Mouse (Mus musculus) neural tube, embryonic 14.5 days (tissue): Measurements from ENCODE around the gene AC140267.1. TPM values are rescaled to one million over a fixed set of nuclear protein-coding genes. Genes with fewer than 3 reads are reported as not detected.

Experiments used
- ATAC-seq: fragments of 200-750 bp; cut with Nextera tagmentation; 2 replicates; pipeline ENCODE4 v1.8.0; 2017; ENCODE audit warnings: low read depth, mild to moderate bottlenecking, moderate TSS enrichment, moderate library complexity
- H3K27ac ChIP-seq: fragments of 300-500 bp; sonication (generic); 2 replicates; pipeline ENCODE4 v1.5.1; 2014; ENCODE audit warnings: low read depth, mild to moderate bottlenecking, control low read depth, low read length, moderate library complexity, mixed read lengths
- H3K27me3 ChIP-seq: fragments of 300-500 bp; sonication (generic); 2 replicates; pipeline ENCODE4 v1.6.1; 2014; ENCODE audit warnings: low read length; ENCODE audit not compliant: control insufficient read depth, insufficient read depth
- H3K36me3 ChIP-seq: fragments of 300-500 bp; sonication (generic); 2 replicates; pipeline ENCODE4 v1.6.1; 2014; ENCODE audit warnings: low read length, mixed read lengths; ENCODE audit not compliant: control insufficient read depth, insufficient read depth
- H3K4me1 ChIP-seq: fragments of 300-500 bp; sonication (generic); 2 replicates; pipeline ENCODE4 v1.6.1; 2014; ENCODE audit warnings: low read length; ENCODE audit not compliant: control insufficient read depth, insufficient read depth
- H3K4me2 ChIP-seq: fragments of 300-500 bp; sonication (generic); 2 replicates; pipeline ENCODE4 v1.6.1; 2014; ENCODE audit warnings: mild to moderate bottlenecking, low read depth, low read length, control low read depth
- H3K4me3 ChIP-seq: fragments of 300-500 bp; sonication (generic); 2 replicates; pipeline ENCODE4 v1.5.1; 2014; ENCODE audit warnings: low read depth, low read length, control low read depth, mixed read lengths
- H3K9ac ChIP-seq: fragments of 300-500 bp; sonication (generic); replicated peaks from 2 replicates; pipeline ENCODE4 v1.6.1; 2014; ENCODE audit warnings: low read depth, mild to moderate bottlenecking, control low read depth, low read length, mixed read lengths
- H3K9me3 ChIP-seq: fragments of 300-500 bp; sonication (generic); 2 replicates; pipeline ENCODE4 v1.6.1; 2016; ENCODE audit warnings: low read length; ENCODE audit not compliant: control insufficient read depth
- WGBS: fragments of 180-500 bp; shearing (Covaris S2); extraction: QIAGEN DNeasy Blood & Tissue Kit; methylation state at CpG from one replicate; pipeline ENCODE4 v1.1.7; 2014; 5-methylcytosine and 5-hydroxymethylcytosine counted together
- polyA plus RNA-seq: library from polyadenylated mRNA; unstranded; fragments of >200 nt; fragmentation: Nextera tagmentation; extraction: Ambion mirVana; gene quantifications from 2 replicates; pipeline ENCODE4 v1.2.1, GENCODE M21; 2014

Gene AC140267.1
- polyA plus RNA-seq, 1 experiment from 2014 or later = not detected

- H3K27ac ChIP-seq = no peak overlapping the region
- 88% methylated on average over 7 of the region's 7 CpGs for WGBS
- ATAC-seq = no peak
Measured at GRCm38 (mm10) chr15:80223751-80224150, 11.9 kb upstream of the AC140267.1 start.

GRCm38 (mm10) chr15:80225208-80225607 is 10.4 kb upstream of the AC140267.1 start:
- ATAC-seq = no peak
- Histone ChIP-seq H3K27me3 (no peaks in the 10 kb centered on the region), H3K4me1 (no peaks in the 10 kb centered on the region), H3K36me3 (no peaks in the 10 kb centered on the region), H3K4me2 (no peak overlapping the region), H3K27ac (no peak overlapping the region), H3K4me3 (no peak overlapping the region), H3K9me3 (no peaks in the 10 kb centered on the region), H3K9ac (no peak overlapping the region)
- WGBS = 22% methylated on average over 9 of the region's 9 CpGs

More at GRCm38 (mm10) chr15:80223751-80224150, 11.9 kb upstream of the AC140267.1 start:
- Histone ChIP-seq H3K36me3 (no peaks in the 10 kb centered on the region), H3K4me1 (no peaks in the 10 kb centered on the region), H3K27me3 (no peaks in the 10 kb centered on the region), H3K9me3 (no peaks in the 10 kb centered on the region), H3K4me3 (no peak overlapping the region), H3K9ac (no peak overlapping the region), H3K4me2 (no peak overlapping the region)

- Histone ChIP-seq H3K4me3 (no peak overlapping the region), H3K36me3 (no peaks in the 10 kb centered on the region), H3K9ac (no peak overlapping the region), H3K4me2 (no peak overlapping the region), H3K27ac (no peak overlapping the region), H3K4me1 (no peaks in the 10 kb centered on the region), H3K27me3 (no peaks in the 10 kb centered on the region), H3K9me3 (no peaks in the 10 kb centered on the region)
- ATAC-seq = no peak
- 50% methylated on average over 2 of the region's 2 CpGs for WGBS
Measured at GRCm38 (mm10) chr15:80225796-80226195, 9.8 kb upstream of the AC140267.1 start.

GRCm38 (mm10) chr15:80228071-80228800 is 7.4 kb upstream of the AC140267.1 start:
- H3K36me3 ChIP-seq = no peaks in the 10 kb centered on the region
- no peak overlapping the region for H3K4me2 ChIP-seq
- H3K27me3 ChIP-seq = no peaks in the 10 kb centered on the region
- H3K4me1 ChIP-seq = no peaks in the 10 kb centered on the region
- no peak overlapping the region for H3K9ac ChIP-seq
- no peak overlapping the region for H3K27ac ChIP-seq
- 62% methylated on average over 17 of the region's 17 CpGs for WGBS
- H3K9me3 ChIP-seq = no peaks in the 10 kb centered on the region
- H3K4me3 ChIP-seq = no peak overlapping the region
- no peak for ATAC-seq

GRCm38 (mm10) chr15:80232331-80232730 is 3.3 kb upstream of the AC140267.1 start:
- WGBS = 33% methylated on average over 2 of the region's 2 CpGs
- H3K4me3 ChIP-seq = no peak overlapping the region
- H3K9ac ChIP-seq = no peak overlapping the region
- H3K4me1 ChIP-seq = peaks cover 6% of the 10 kb centered on the region; the same call in 1 of the 2 replicates
- no peaks in the 10 kb centered on the region for H3K9me3 ChIP-seq
- H3K4me2 ChIP-seq = no peak overlapping the region
- H3K27me3 ChIP-seq = no peaks in the 10 kb centered on the region
- no peak for ATAC-seq
- no peak overlapping the region for H3K27ac ChIP-seq
- H3K36me3 ChIP-seq = 0 out of 2 replicates have a peak, but pooled peaks cover 12% of the 10 kb centered on the region

- Histone ChIP-seq H3K27ac (peak overlapping the region; percentile 52), H3K9me3 (no peaks in the 10 kb centered on the region), H3K27me3 (no peaks in the 10 kb centered on the region), H3K9ac (no peak overlapping the region), H3K4me2 (peak overlapping the region; percentile 81; the same call in 1 of the 2 replicates), H3K4me1 (peaks cover 6% of the 10 kb centered on the region; the same call in 1 of the 2 replicates), H3K4me3 (no peak overlapping the region), H3K36me3 (0 out of 2 replicates have a peak, but pooled peaks cover 15% of the 10 kb centered on the region)
- ATAC-seq = peak; percentile 21; the same call in 1 of the 2 replicates
- WGBS = 65% methylated on average over 4 of the region's 4 CpGs
Measured at GRCm38 (mm10) chr15:80233053-80233452, 2.6 kb upstream of the AC140267.1 start.

- H3K4me3 ChIP-seq = peak within 1 kb of the TSS; percentile 85
- no peaks in the 10 kb centered on the region for H3K27me3 ChIP-seq
- H3K9ac ChIP-seq = peak within 1 kb of the TSS; percentile 86
- H3K9me3 ChIP-seq = no peaks in the 10 kb centered on the region
- WGBS = under 1% methylated on average over 65 of the region's 67 CpGs
- H3K27ac ChIP-seq = peak within 1 kb of the TSS; percentile 52
- H3K4me2 ChIP-seq = peak within 1 kb of the TSS; percentile 81
- H3K4me1 ChIP-seq = peaks cover 6% of the 10 kb centered on the region; the same call in 1 of the 2 replicates
- peak; percentile 97 for ATAC-seq
- peaks cover 21% of the 10 kb centered on the region; the same call in 1 of the 2 replicates for H3K36me3 ChIP-seq
Measured at GRCm38 (mm10) chr15:80233733-80234509, 1.7 kb upstream of the AC140267.1 start, which contains the start of gene Mief1. Mief1 (plus strand) TSS chr15:80234018.

GRCm38 (mm10) chr15:80248135-80248534 is 12.5 kb downstream of the AC140267.1 start:
- no peak for ATAC-seq
- Histone ChIP-seq H3K36me3 (peaks cover 45% of the 10 kb centered on the region), H3K4me3 (no peak overlapping the region), H3K27ac (no peak overlapping the region), H3K4me2 (no peak overlapping the region), H3K4me1 (no peaks in the 10 kb centered on the region), H3K9me3 (no peaks in the 10 kb centered on the region), H3K27me3 (no peaks in the 10 kb centered on the region), H3K9ac (no peak overlapping the region)
- 97% methylated on average over 12 of the region's 12 CpGs for whole genome bisulfite sequencing

- Histone ChIP-seq H3K9me3 (no peaks in the 10 kb centered on the region), H3K4me2 (no peak overlapping the region), H3K36me3 (peaks cover 41% of the 10 kb centered on the region), H3K27me3 (no peaks in the 10 kb centered on the region), H3K4me1 (no peaks in the 10 kb centered on the region), H3K9ac (no peak overlapping the region), H3K4me3 (no peak overlapping the region), H3K27ac (no peak overlapping the region)
- 100% methylated on average over 1 of the region's 1 CpGs for WGBS
- no peak for ATAC-seq
Measured at GRCm38 (mm10) chr15:80248596-80248995, 13.0 kb downstream of the AC140267.1 start.
